In genomic region chr5:149369373-149370035, GRCm38 (mm10) we compare ENCODE assay signal across 11 mouse cellular contexts. TPM values are rescaled to one million over a fixed set of nuclear protein-coding genes. Genes with fewer than 3 reads are reported as not detected.
DNase-seq lines count a peak whose midpoint lies in the region; ATAC-seq lines count a peak whose summit lies in the region.
"Had no signal": no experiment of that assay in that cellular context is flagged by ENCODE, and none has a peak within 500 bp of the region (broad histone marks: within the 10 kb centered on the region; RNA-seq: fewer than 3 reads in every experiment).

No protein-coding gene starts in this region.

- H3K4me3 ChIP-seq in hindbrain, embryonic 13.5 days, result no peak overlapping the region
- no peak overlapping the region for H3K4me3 ChIP-seq in hindbrain, embryonic 11.5 days (ENCODE audit: low read depth, low read length)
- H3K4me3 ChIP-seq in embryonic facial prominence, embryonic 15.5 days (replicated peaks), result no peak overlapping the region
- no peak overlapping the region for H3K4me3 ChIP-seq in hindbrain, embryonic 15.5 days
- H3K4me3 ChIP-seq in stomach, embryonic 14.5 days (ENCODE audit: low read depth, low read length), result no peak overlapping the region

- DNase-seq in hindbrain, embryonic 11.5 days (ENCODE audit: low spot score), result no peak
- no peak for DNase-seq in left cerebral cortex, postnatal 10 days (ENCODE audit: extremely low spot score in 1 of 2, low spot score in 2 of 2)
- DNase-seq in gastrocnemius, postnatal 10 days, result no peak
- DNase-seq in left cerebral cortex, postnatal 25 days (ENCODE audit: low spot score in 2 of 2), result no peak
- DNase-seq: adrenal gland, postnatal 10 days; cerebellum, adult 18-20 months; spleen, adult 18-20 months had no signal

- H3K9me3 ChIP-seq in hindbrain, embryonic 13.5 days, result no peaks in the 10 kb centered on the region
- no peaks in the 10 kb centered on the region for H3K9me3 ChIP-seq in hindbrain, embryonic 11.5 days (ENCODE audit: control insufficient read depth, low read length)
- no peaks in the 10 kb centered on the region for H3K9me3 ChIP-seq in embryonic facial prominence, embryonic 15.5 days (replicated peaks)
- no peaks in the 10 kb centered on the region for H3K9me3 ChIP-seq in hindbrain, embryonic 15.5 days
- H3K9me3 ChIP-seq in stomach, embryonic 14.5 days (ENCODE audit: control insufficient read depth, low read depth, low read length), result no peaks in the 10 kb centered on the region

- no peak overlapping the region for H3K9ac ChIP-seq in hindbrain, embryonic 13.5 days
- H3K9ac ChIP-seq in hindbrain, embryonic 11.5 days (ENCODE audit: low read depth, low read length), result no peak overlapping the region
- no peak overlapping the region for H3K9ac ChIP-seq in embryonic facial prominence, embryonic 15.5 days
- no peak overlapping the region for H3K9ac ChIP-seq in hindbrain, embryonic 15.5 days
- H3K9ac ChIP-seq in stomach, embryonic 14.5 days (replicated peaks; ENCODE audit: low read depth, low read length), result no peak overlapping the region

- peaks cover 29% of the 10 kb centered on the region for H3K4me1 ChIP-seq in hindbrain, embryonic 13.5 days (replicated peaks)
- no peaks in the 10 kb centered on the region; the same call in 1 of the 2 replicates for H3K4me1 ChIP-seq in hindbrain, embryonic 11.5 days (replicated peaks; ENCODE audit: control insufficient read depth, insufficient read depth, low read length)
- H3K4me1 ChIP-seq in embryonic facial prominence, embryonic 15.5 days, result peaks cover 28% of the 10 kb centered on the region
- H3K4me1 ChIP-seq in hindbrain, embryonic 15.5 days (replicated peaks), result peaks cover 20% of the 10 kb centered on the region
- H3K4me1 ChIP-seq in stomach, embryonic 14.5 days (ENCODE audit: control insufficient read depth, insufficient read depth, low read length), result peaks cover 18% of the 10 kb centered on the region; the same call in 1 of the 2 replicates

- WGBS in hindbrain, embryonic 13.5 days, result 66% methylated on average over 21 of the region's 21 CpGs
- 76% methylated on average over 21 of the region's 21 CpGs for WGBS in hindbrain, embryonic 11.5 days
- WGBS in embryonic facial prominence, embryonic 15.5 days, result 36% methylated on average over 21 of the region's 21 CpGs
- WGBS in hindbrain, embryonic 15.5 days, result 55% methylated on average over 21 of the region's 21 CpGs
- 65% methylated on average over 21 of the region's 21 CpGs for WGBS in stomach, embryonic 14.5 days

- no peak overlapping the region for H3K4me2 ChIP-seq in hindbrain, embryonic 13.5 days
- no peak overlapping the region for H3K4me2 ChIP-seq in hindbrain, embryonic 11.5 days (replicated peaks; ENCODE audit: low read depth, low read length)
- H3K4me2 ChIP-seq in embryonic facial prominence, embryonic 15.5 days (replicated peaks), result peak overlapping the region; percentile 31
- H3K4me2 ChIP-seq in hindbrain, embryonic 15.5 days, result no peak overlapping the region
- no peak overlapping the region for H3K4me2 ChIP-seq in stomach, embryonic 14.5 days (replicated peaks; ENCODE audit: low read depth, low read length)

- no peak for ATAC-seq in hindbrain, embryonic 13.5 days (ENCODE audit: low FRiP score)
- ATAC-seq in hindbrain, embryonic 11.5 days (ENCODE audit: low FRiP score), result no peak
- no peak for ATAC-seq in embryonic facial prominence, embryonic 15.5 days (ENCODE audit: insufficient number of reproducible peaks, low FRiP score, low TSS enrichment, low read depth)
- ATAC-seq in hindbrain, embryonic 15.5 days (ENCODE audit: low FRiP score, low read depth), result no peak
- no peak for ATAC-seq in stomach, embryonic 14.5 days (ENCODE audit: insufficient number of reproducible peaks, insufficient read depth, low FRiP score, low read depth)

- H3K27ac ChIP-seq in hindbrain, embryonic 13.5 days, result 0 out of 2 replicates have a peak overlapping the region, but pooled peaks have one; percentile 19
- H3K27ac ChIP-seq in hindbrain, embryonic 11.5 days (ENCODE audit: low read depth, low read length), result no peak overlapping the region
- H3K27ac ChIP-seq in embryonic facial prominence, embryonic 15.5 days (replicated peaks), result peak overlapping the region; percentile 29; the same call in 1 of the 2 replicates
- H3K27ac ChIP-seq in hindbrain, embryonic 15.5 days (replicated peaks), result peak overlapping the region; percentile 57
- H3K27ac ChIP-seq in stomach, embryonic 14.5 days (ENCODE audit: low read length), result peak overlapping the region; percentile 48; the same call in 1 of the 2 replicates

- intact Hi-C loops in left cerebral cortex, postnatal 10 days (cut with DNase I), result no loop called here
- intact Hi-C loops in left cerebral cortex, postnatal 25 days (cut with DNase I), result no loop called here

- no peaks in the 10 kb centered on the region for H3K27me3 ChIP-seq in hindbrain, embryonic 13.5 days
- no peaks in the 10 kb centered on the region for H3K27me3 ChIP-seq in hindbrain, embryonic 11.5 days (ENCODE audit: control insufficient read depth, insufficient read depth, low read length)
- no peaks in the 10 kb centered on the region; the same call in 1 of the 2 replicates for H3K27me3 ChIP-seq in embryonic facial prominence, embryonic 15.5 days
- H3K27me3 ChIP-seq in hindbrain, embryonic 15.5 days, result no peaks in the 10 kb centered on the region
- no peaks in the 10 kb centered on the region for H3K27me3 ChIP-seq in stomach, embryonic 14.5 days (ENCODE audit: control insufficient read depth, insufficient read depth, low read length)

- no peaks in the 10 kb centered on the region for H3K36me3 ChIP-seq in hindbrain, embryonic 13.5 days
- H3K36me3 ChIP-seq in hindbrain, embryonic 11.5 days (ENCODE audit: control insufficient read depth, insufficient read depth, low read length), result no peaks in the 10 kb centered on the region
- H3K36me3 ChIP-seq in embryonic facial prominence, embryonic 15.5 days, result no peaks in the 10 kb centered on the region
- H3K36me3 ChIP-seq in hindbrain, embryonic 15.5 days, result no peaks in the 10 kb centered on the region
- no peaks in the 10 kb centered on the region for H3K36me3 ChIP-seq in stomach, embryonic 14.5 days (ENCODE audit: control insufficient read depth, insufficient read depth, low read length)

RNA-seq across cellular contexts. Expression of gene Medag, which starts 42.0 kb away (rescaled TPM):
- polyA plus RNA-seq in hindbrain, embryonic 13.5 days (2015; fragmentation: Nextera tagmentation; extraction: Ambion mirVana), result 2.1 and 2.5 TPM in 2 replicates
- 0.25 and 0.80 TPM in 2 replicates for polyA plus RNA-seq in hindbrain, embryonic 11.5 days (2014; fragmentation: Nextera tagmentation; extraction: Ambion mirVana)
- polyA plus RNA-seq in embryonic facial prominence, embryonic 15.5 days (2015; fragmentation: Nextera tagmentation; extraction: Ambion mirVana), result 1.8 and 2.2 TPM in 2 replicates
- polyA plus RNA-seq in hindbrain, embryonic 15.5 days (2015; fragmentation: Nextera tagmentation; extraction: Ambion mirVana), result 4.5 and 6.8 TPM in 2 replicates
- 2.2 and 3.6 TPM in 2 replicates for polyA plus RNA-seq in stomach, embryonic 14.5 days (2014; fragmentation: Nextera tagmentation; extraction: Ambion mirVana)
- total RNA-seq in left cerebral cortex, postnatal 10 days (2021), result 1 to 10 TPM; 2.7 to 3.5 TPM
- 10 to 100 TPM; 19.6 to 21.6 TPM for total RNA-seq in gastrocnemius, postnatal 10 days (2021)
- 10 to 100 TPM; 12.7 to 14.5 TPM for total RNA-seq in left cerebral cortex, postnatal 25 days (2021)
